ENCODE assay signal across 9 mouse cellular contexts in genomic region chr6:126643341-126644055, GRCm38 (mm10). TPM values are rescaled to one million over a fixed set of nuclear protein-coding genes. Genes with fewer than 3 reads are reported as not detected.
A peak's percentile ranks its signal among the peaks of the same experiment; 100 is the strongest.
DNase-seq lines count a peak whose midpoint lies in the region; ATAC-seq lines count a peak whose summit lies in the region.
"Had no signal": no experiment of that assay in that cellular context is flagged by ENCODE, and none has a peak within 500 bp of the region (broad histone marks: within the 10 kb centered on the region; RNA-seq: fewer than 3 reads in every experiment).

No protein-coding gene starts in this region.

- H3K27me3 ChIP-seq in heart, embryonic 16.5 days (ENCODE audit: control insufficient read depth, insufficient read depth, low read length), result peaks cover 80% of the 10 kb centered on the region
- H3K27me3 ChIP-seq in forebrain, embryonic 10.5 days (ENCODE audit: poor library complexity, severe bottlenecking), result peaks cover 98% of the 10 kb centered on the region
- H3K27me3 ChIP-seq in liver, embryonic 13.5 days, result peaks cover 73% of the 10 kb centered on the region

- WGBS in heart, embryonic 16.5 days, result under 1% methylated on average over 25 of the region's 25 CpGs
- WGBS in forebrain, embryonic 10.5 days, result 2% methylated on average over 25 of the region's 25 CpGs
- 3% methylated on average over 25 of the region's 25 CpGs for WGBS in liver, embryonic 13.5 days (ENCODE audit: insufficient replicate concordance)

- ATAC-seq in heart, embryonic 16.5 days (replicated peaks; ENCODE audit: extremely low read depth, insufficient read depth, low FRiP score), result no peak
- no peak for ATAC-seq in liver, embryonic 13.5 days (ENCODE audit: low read depth)

- peak overlapping the region; percentile 87 for H3K4me2 ChIP-seq in heart, embryonic 16.5 days (ENCODE audit: low read depth, low read length)
- peak overlapping the region; percentile 49 for H3K4me2 ChIP-seq in liver, embryonic 13.5 days

- H3K36me3 ChIP-seq in heart, embryonic 16.5 days (ENCODE audit: control insufficient read depth, insufficient read depth), result no peaks in the 10 kb centered on the region
- H3K36me3 ChIP-seq in forebrain, embryonic 10.5 days (replicated peaks), result no peaks in the 10 kb centered on the region
- H3K36me3 ChIP-seq in liver, embryonic 13.5 days, result no peaks in the 10 kb centered on the region
- H3K36me3 ChIP-seq: G1E had no signal

- no peak for DNase-seq in heart, postnatal 25 days (ENCODE audit: low spot score)
- DNase-seq in brain, adult 2 months (ENCODE audit: low read depth, low spot score), result peak; percentile 67
- peak; percentile 17 for DNase-seq in forebrain, embryonic 10.5 days (ENCODE audit: extremely low spot score, low spot score)
- DNase-seq in liver, embryonic 13.5 days, result no peak
- DNase-seq in spleen, postnatal 4 days (ENCODE audit: low spot score in 2 of 2), result no peak
- DNase-seq in spleen, postnatal 14 days (ENCODE audit: low spot score in 2 of 2), result no peak
- DNase-seq in frontal cortex, postnatal 25 days (ENCODE audit: low spot score in 2 of 2), result no peak

- intact Hi-C loops in heart, postnatal 25 days (cut with DNase I), result loop anchor here (5.0 kb wide), 1 partner anchor 59 kb away; no protein-coding TSS in a partner anchor

- peaks cover 22% of the 10 kb centered on the region for H3K4me1 ChIP-seq in heart, embryonic 16.5 days (ENCODE audit: control insufficient read depth, insufficient read depth, low read length)
- peaks cover 42% of the 10 kb centered on the region for H3K4me1 ChIP-seq in forebrain, embryonic 10.5 days
- H3K4me1 ChIP-seq in liver, embryonic 13.5 days (replicated peaks), result no peaks in the 10 kb centered on the region

- peak overlapping the region; percentile 55 for H3K4me3 ChIP-seq in heart, embryonic 16.5 days (ENCODE audit: low read length)
- peak overlapping the region; percentile 55 for H3K4me3 ChIP-seq in forebrain, embryonic 10.5 days
- H3K4me3 ChIP-seq in liver, embryonic 13.5 days (replicated peaks), result peak overlapping the region; percentile 33; the same call in 1 of the 2 replicates

- no peaks in the 10 kb centered on the region for H3K9me3 ChIP-seq in heart, embryonic 16.5 days (replicated peaks; ENCODE audit: control insufficient read depth, low read length)
- H3K9me3 ChIP-seq in forebrain, embryonic 10.5 days, result no peaks in the 10 kb centered on the region
- no peaks in the 10 kb centered on the region for H3K9me3 ChIP-seq in liver, embryonic 13.5 days (replicated peaks)

- no peak overlapping the region for H3K27ac ChIP-seq in heart, embryonic 16.5 days (ENCODE audit: low read length)
- no peak overlapping the region for H3K27ac ChIP-seq in forebrain, embryonic 10.5 days
- no peak overlapping the region for H3K27ac ChIP-seq in liver, embryonic 13.5 days

- no peak overlapping the region for H3K9ac ChIP-seq in heart, embryonic 16.5 days (ENCODE audit: low read length)
- no peak overlapping the region for H3K9ac ChIP-seq in liver, embryonic 13.5 days

RNA-seq across cellular contexts. Expression of gene Kcna1, which starts 2.7 kb away (rescaled TPM):
- polyA plus RNA-seq in heart, embryonic 16.5 days (2015; fragmentation: Nextera tagmentation; extraction: Ambion mirVana), result 0.26 and 0.37 TPM in 2 replicates
- total RNA-seq in heart, postnatal 25 days (2021), result 1 to 10 TPM; 2.5 to 3.2 TPM
- polyA plus RNA-seq in forebrain, embryonic 10.5 days (2016; fragmentation: Nextera tagmentation; extraction: Ambion mirVana), result 0.88 and 1.1 TPM in 2 replicates
- polyA plus RNA-seq in liver, embryonic 13.5 days (2015; fragmentation: Nextera tagmentation; extraction: Ambion mirVana), result 0.06 and 0.07 TPM in 2 replicates
- polyA plus RNA-seq: G1E had no signal

Comparison
In these comparisons a context has a peak if more than half of its experiments do, and no peak if none do; other contexts are left out.
1. DNase-seq: peak in brain, adult 2 months (single experiment) and forebrain, embryonic 10.5 days (single experiment); none in heart, postnatal 25 days (single experiment), liver, embryonic 13.5 days (single experiment), spleen, postnatal 4 days (0 of 2), spleen, postnatal 14 days (0 of 2) and frontal cortex, postnatal 25 days (0 of 2).
2. Peak in every context shown above with its lines, with median percentiles within 50 percentile points of each other: H3K4me3 ChIP-seq.